Mouse (Mus musculus) megakaryocyte-erythroid progenitor cell, adult 5-6 weeks (primary cell): ENCODE results near the gene Gm9268. TPM values are rescaled to one million over a fixed set of nuclear protein-coding genes. Genes with fewer than 3 reads are reported as not detected.
"Not testable (repeated sequence)": the region's sequence is repeated elsewhere in the genome, so short reads cannot be mapped to it uniquely, and the experiment has no call there.

ENCODE experiments used
- ATAC-seq: replicated peaks from 2 replicates; pipeline ENCODE4 v1.8.0; 2016; ENCODE audit warnings: mild to moderate bottlenecking, inconsistent platforms; ENCODE audit not compliant: severe bottlenecking, poor library complexity, low FRiP score, low TSS enrichment
- total RNA-seq, 2 experiments: library from RNA; stranded (forward) in 1 of 2; stranded (reverse) in 1 of 2; fragments of 200-1000, 215-1000 nt in 1 of 2; fragments of >200 nt in 1 of 2; fragmentation: Nextera tagmentation in 1 of 2; gene quantifications; 2 replicates each; pipeline ENCODE4 v1.2.3; 2014 to 2017

The Gm9268 gene
- total RNA-seq (2014; fragmentation: Nextera tagmentation) (not detected in 2 replicates), total RNA-seq (2017) (not detected in 2 replicates)

DNA sequence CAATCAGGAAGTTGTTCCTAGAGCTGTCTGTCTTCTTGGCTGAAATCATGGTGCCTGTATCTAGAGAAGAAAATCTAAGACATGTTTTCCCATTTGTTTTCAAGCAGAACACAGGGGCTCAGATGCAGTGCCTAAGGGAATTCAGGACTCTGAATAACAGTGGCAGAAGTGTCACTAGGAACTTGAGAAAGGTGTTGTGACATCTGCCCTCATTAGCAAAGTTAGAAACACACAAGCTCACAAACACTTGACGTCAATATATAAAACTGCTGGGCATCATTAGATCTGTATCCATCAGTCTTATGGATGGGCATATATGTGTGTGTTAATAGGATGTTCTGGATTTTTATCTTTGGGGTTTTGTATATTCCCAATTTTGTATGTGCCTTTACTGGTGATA is at the start of gene Gm9268:
Gene Gm9268, plus strand, starts transcription at position 301 of the 400 bp plus-strand sequence.
- ATAC-seq = not testable (repeated sequence)

GRCm38 (mm10) chr7:42980098-42980497 is 38.5 kb upstream of the Gm9268 start:
- ATAC-seq = peak; percentile 83

DNA sequence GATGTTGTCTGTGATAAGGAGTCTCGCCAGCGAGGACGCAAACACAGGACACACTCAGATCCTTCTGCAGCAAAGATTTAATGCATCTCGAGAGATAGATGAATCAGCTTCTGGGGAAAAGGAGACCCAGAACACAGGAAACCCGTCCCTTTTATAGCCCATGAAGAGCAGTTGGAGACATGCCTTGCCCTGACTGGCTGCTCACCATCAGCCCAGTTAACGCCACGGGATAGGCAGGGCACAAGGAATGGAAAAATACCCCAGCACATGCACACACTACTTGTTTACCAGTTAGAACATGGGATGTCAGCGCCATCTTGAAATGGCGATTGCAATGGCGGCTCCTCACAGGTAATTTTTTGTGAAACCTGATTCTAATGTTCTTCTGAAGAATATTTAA is 37.8 kb upstream of the Gm9268 start:
- ATAC-seq = no peak

GRCm38 (mm10) chr7:43077831-43078230 is 59.3 kb downstream of the Gm9268 start:
- ATAC-seq = no peak

Other genes with a start within 250 kb of the Gm9268 start
- gene Vmn2r62, start 225.2 kb upstream of the Gm9268 start, total RNA-seq (2014; fragmentation: Nextera tagmentation) = not detected in 2 replicates
- not detected in 2 replicates for gene Vmn2r62, start 225.2 kb upstream of the Gm9268 start, total RNA-seq (2017)
- not detected in 2 replicates for gene Gm2381, start 151.5 kb upstream of the Gm9268 start, total RNA-seq (2014; fragmentation: Nextera tagmentation)
- not detected in 2 replicates for gene Gm2381, start 151.5 kb upstream of the Gm9268 start, total RNA-seq (2017)
- gene Vmn2r63, start 84.9 kb upstream of the Gm9268 start, total RNA-seq (2014; fragmentation: Nextera tagmentation) = not detected in 2 replicates
- gene Vmn2r63, start 84.9 kb upstream of the Gm9268 start, total RNA-seq (2017) = not detected in 2 replicates
- not detected in 2 replicates for gene Zfp936, start 95.5 kb downstream of the Gm9268 start, total RNA-seq (2014; fragmentation: Nextera tagmentation)
- gene Zfp936, start 95.5 kb downstream of the Gm9268 start, total RNA-seq (2017) = not detected in 2 replicates